Mouse (Mus musculus) erythroblast, embryonic 14.5 days (primary cell): ENCODE results near the gene Gopc.

ENCODE experiments used
- GATA1 ChIP-seq: IDR thresholded peaks from 2 replicates; pipeline ENCODE4 v1.6.1; 2012; ENCODE audit warnings: low read length, inconsistent platforms, mixed read lengths
- TAL1 ChIP-seq: IDR thresholded peaks from 3 replicates; pipeline ENCODE4 v1.6.1; 2012; ENCODE audit warnings: low read length, inconsistent platforms, mixed read lengths

GRCm38 (mm10) chr10:52416458-52416857, 34.5 kb upstream of the Gopc start:
- TF ChIP-seq GATA1 (no peak), TAL1 (no peak)
